Mouse (Mus musculus) ES-Bruce4 (cell line): ENCODE data around the gene Prl.

Experiments
- CTCF ChIP-seq: IDR thresholded peaks from one replicate; pipeline ENCODE4 v1.8.1; 2011; ENCODE audit warnings: low read depth, low read length
- EP300 ChIP-seq: IDR thresholded peaks from 2 replicates; pipeline ENCODE4 v1.6.1; 2011; ENCODE audit warnings: low read depth, low read length; ENCODE audit not compliant: insufficient read depth
- POLR2A ChIP-seq: IDR thresholded peaks from one replicate; pipeline ENCODE4 v1.8.1; 2011; ENCODE audit warnings: low read length; ENCODE audit not compliant: insufficient read depth

- TF ChIP-seq EP300 (no peak), CTCF (no peak), POLR2A (no peak)
Measured at GRCm38 (mm10) chr13:27027376-27027775, 30.0 kb upstream of the Prl start.
